Mouse (Mus musculus) embryonic facial prominence, embryonic 15.5 days (tissue): ENCODE results near the gene Olfr449. TPM values are rescaled to one million over a fixed set of nuclear protein-coding genes. Genes with fewer than 3 reads are reported as not detected.

Experiments used
- ATAC-seq: fragments of 200-750 bp; cut with Nextera tagmentation; 2 replicates; pipeline ENCODE4 v1.8.0; 2017; ENCODE audit warnings: low read depth, moderate TSS enrichment; ENCODE audit not compliant: insufficient number of reproducible peaks, low FRiP score, low TSS enrichment
- H3K27ac ChIP-seq: fragments of 300-500 bp; sonication (generic); replicated peaks from 2 replicates; pipeline ENCODE4 v1.5.1; 2015; ENCODE audit warnings: mild to moderate bottlenecking, inconsistent platforms
- H3K27me3 ChIP-seq: fragments of 300-500 bp; sonication (generic); 2 replicates; pipeline ENCODE4 v1.6.1; 2015; ENCODE audit warnings: inconsistent platforms
- H3K36me3 ChIP-seq: fragments of 300-500 bp; sonication (generic); 2 replicates; pipeline ENCODE4 v1.6.1; 2015; ENCODE audit warnings: mild to moderate bottlenecking, inconsistent platforms
- H3K4me1 ChIP-seq: fragments of 300-500 bp; sonication (generic); 2 replicates; pipeline ENCODE4 v1.6.1; 2015; ENCODE audit warnings: inconsistent platforms
- H3K4me2 ChIP-seq: fragments of 300-500 bp; sonication (generic); replicated peaks from 2 replicates; pipeline ENCODE4 v1.6.1; 2015; ENCODE audit warnings: mild to moderate bottlenecking, inconsistent platforms
- H3K4me3 ChIP-seq: fragments of 300-500 bp; sonication (generic); replicated peaks from 2 replicates; pipeline ENCODE4 v1.5.1; 2015; ENCODE audit warnings: mild to moderate bottlenecking, inconsistent platforms
- H3K9ac ChIP-seq: fragments of 300-500 bp; sonication (generic); 2 replicates; pipeline ENCODE4 v1.6.1; 2015; ENCODE audit warnings: inconsistent platforms
- H3K9me3 ChIP-seq: fragments of 300-500 bp; sonication (generic); replicated peaks from 2 replicates; pipeline ENCODE4 v1.6.1; 2016; ENCODE audit warnings: inconsistent platforms
- WGBS: fragments of 180-500 bp; shearing (Covaris S2); methylation state at CpG from one replicate; pipeline ENCODE4 v1.1.7; 2015; 5-methylcytosine and 5-hydroxymethylcytosine counted together
- polyA plus RNA-seq: library from polyadenylated mRNA; unstranded; fragments of >200 nt; fragmentation: Nextera tagmentation; extraction: Ambion mirVana; gene quantifications from 2 replicates; pipeline ENCODE4 v1.2.1, GENCODE M21; 2015

Olfr449 gene
- 0.20 TPM in 1 of 2 replicates, not detected in the other for polyA plus RNA-seq

DNA sequence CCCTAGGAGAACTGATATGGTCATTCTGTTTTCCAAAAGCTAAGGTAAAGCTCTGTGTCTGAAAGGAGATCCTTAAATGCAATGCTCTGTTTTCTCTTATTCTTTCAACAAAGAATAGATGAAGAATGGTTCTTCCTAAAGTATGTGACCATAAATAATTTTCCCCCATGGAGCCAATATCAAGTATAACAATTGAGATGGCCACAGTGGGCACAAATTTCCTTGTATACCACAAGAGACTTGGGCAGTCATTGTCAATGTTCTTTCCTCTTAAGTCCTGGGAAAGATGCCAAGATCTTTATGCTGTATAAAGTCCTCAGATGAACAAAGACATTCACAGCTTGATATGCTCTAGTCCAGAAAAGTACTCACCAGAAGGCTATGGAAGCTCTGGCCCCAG lies at the start of gene Olfr449:
Olfr449 (plus strand) TSS at position 301 of the 400 bp plus-strand sequence.
- no peaks in the 10 kb centered on the region for H3K36me3 ChIP-seq
- H3K9ac ChIP-seq: no peak within 1 kb of the TSS
- H3K4me3 ChIP-seq: no peak within 1 kb of the TSS
- H3K27ac ChIP-seq: no peak within 1 kb of the TSS
- H3K4me2 ChIP-seq: no peak within 1 kb of the TSS
- ATAC-seq: no peak
- H3K9me3 ChIP-seq: no peaks in the 10 kb centered on the region
- H3K27me3 ChIP-seq: no peaks in the 10 kb centered on the region
- no peaks in the 10 kb centered on the region for H3K4me1 ChIP-seq

GRCm38 (mm10) chr6:42784793-42785192 lies 49.4 kb upstream of the Olfr449 start, which contains the start of gene Olfr452:
Gene Olfr452, plus strand, starts transcription at chr6:42785093.
- no peak within 1 kb of the TSS for H3K9ac ChIP-seq
- no peaks in the 10 kb centered on the region for H3K4me1 ChIP-seq
- ATAC-seq: no peak
- H3K9me3 ChIP-seq: no peaks in the 10 kb centered on the region
- no peak within 1 kb of the TSS for H3K27ac ChIP-seq
- H3K4me2 ChIP-seq: no peak within 1 kb of the TSS
- no peaks in the 10 kb centered on the region for H3K36me3 ChIP-seq
- no peaks in the 10 kb centered on the region for H3K27me3 ChIP-seq
- no peak within 1 kb of the TSS for H3K4me3 ChIP-seq

DNA sequence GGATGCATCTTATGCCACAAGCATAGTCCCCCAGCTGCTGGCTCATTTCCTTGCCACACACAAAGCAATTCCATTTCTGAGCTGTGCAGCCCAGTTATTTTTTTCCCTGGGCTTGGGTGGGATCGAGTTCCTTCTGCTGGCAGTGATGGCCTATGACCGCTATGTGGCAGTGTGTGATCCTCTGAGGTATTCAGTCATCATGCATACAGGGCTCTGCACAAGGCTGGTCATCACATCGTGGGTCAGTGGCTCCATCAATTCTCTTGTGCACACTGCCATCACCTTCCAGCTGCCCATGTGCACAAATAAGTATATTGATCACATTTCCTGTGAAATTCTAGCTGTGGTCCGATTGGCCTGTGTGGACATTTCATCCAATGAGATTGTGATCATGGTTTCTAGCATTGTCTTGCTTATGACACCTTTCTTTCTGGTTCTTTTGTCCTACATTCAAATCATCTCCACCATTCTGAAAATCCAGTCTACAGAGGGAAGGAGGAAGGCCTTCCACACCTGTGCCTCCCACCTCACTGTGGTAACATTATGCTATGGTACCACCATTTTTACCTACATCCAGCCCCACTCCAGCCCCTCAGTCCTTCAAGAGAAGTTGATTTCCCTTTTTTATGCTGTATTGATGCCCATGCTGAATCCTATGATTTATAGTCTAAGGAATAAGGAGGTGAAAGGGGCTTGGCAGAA lies 43.8 kb upstream of the Olfr449 start:
- 41% methylated on average over 4 of the region's 4 CpGs for WGBS

GRCm38 (mm10) chr6:42790949-42791556 lies 43.1 kb upstream of the Olfr449 start:
- Histone ChIP-seq H3K4me1 (no peaks in the 10 kb centered on the region), H3K9ac (no peak overlapping the region), H3K27me3 (no peaks in the 10 kb centered on the region), H3K9me3 (no peaks in the 10 kb centered on the region), H3K4me2 (no peak overlapping the region), H3K4me3 (no peak overlapping the region), H3K27ac (no peak overlapping the region), H3K36me3 (no peaks in the 10 kb centered on the region)
- no peak for ATAC-seq
- WGBS: 77% methylated on average over 9 of the region's 9 CpGs

More for the DNA sequence above, 43.8 kb upstream of the Olfr449 start:
- no peak overlapping the region for H3K4me2 ChIP-seq
- no peak overlapping the region for H3K9ac ChIP-seq
- H3K9me3 ChIP-seq: no peaks in the 10 kb centered on the region
- no peak overlapping the region for H3K4me3 ChIP-seq
- H3K4me1 ChIP-seq: no peaks in the 10 kb centered on the region
- H3K27ac ChIP-seq: no peak overlapping the region
- no peaks in the 10 kb centered on the region for H3K27me3 ChIP-seq
- ATAC-seq: no peak
- H3K36me3 ChIP-seq: no peaks in the 10 kb centered on the region

DNA sequence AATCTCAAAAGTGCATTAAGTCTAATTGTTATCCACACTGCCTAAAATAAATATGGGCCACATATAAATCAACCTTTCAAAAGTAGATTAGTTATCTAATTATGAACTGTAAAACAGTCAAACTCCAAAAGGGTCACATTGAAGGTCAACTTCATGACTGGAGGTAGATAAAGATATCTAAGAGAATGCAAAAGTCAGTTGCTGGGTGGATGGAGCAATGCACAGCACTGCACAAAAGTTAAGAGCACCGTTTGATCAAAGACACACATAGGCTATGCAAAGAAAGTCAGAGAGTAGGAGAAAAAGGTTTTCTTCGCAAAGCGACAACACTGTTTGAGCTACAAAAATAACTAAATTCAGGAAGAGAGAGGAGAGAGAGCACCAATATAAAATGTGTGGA lies 39.2 kb upstream of the Olfr449 start:
- Histone ChIP-seq H3K36me3 (no peaks in the 10 kb centered on the region), H3K27ac (no peak overlapping the region), H3K4me3 (no peak overlapping the region), H3K9me3 (no peaks in the 10 kb centered on the region), H3K4me2 (no peak overlapping the region), H3K27me3 (no peaks in the 10 kb centered on the region), H3K9ac (no peak overlapping the region), H3K4me1 (no peaks in the 10 kb centered on the region)
- ATAC-seq: no peak
- WGBS: 88% methylated on average over 3 of the region's 3 CpGs

GRCm38 (mm10) chr6:42811639-42812038 lies 22.5 kb upstream of the Olfr449 start, which contains the start of gene Olfr450:
Gene Olfr450, plus strand, starts transcription at chr6:42811939.
- Histone ChIP-seq H3K9ac (no peak within 1 kb of the TSS), H3K27ac (no peak within 1 kb of the TSS), H3K36me3 (no peaks in the 10 kb centered on the region), H3K4me3 (no peak within 1 kb of the TSS), H3K27me3 (no peaks in the 10 kb centered on the region), H3K4me2 (no peak within 1 kb of the TSS), H3K4me1 (no peaks in the 10 kb centered on the region), H3K9me3 (no peaks in the 10 kb centered on the region)
- ATAC-seq: no peak
- 88% methylated on average over 1 of the region's 1 CpGs for WGBS

DNA sequence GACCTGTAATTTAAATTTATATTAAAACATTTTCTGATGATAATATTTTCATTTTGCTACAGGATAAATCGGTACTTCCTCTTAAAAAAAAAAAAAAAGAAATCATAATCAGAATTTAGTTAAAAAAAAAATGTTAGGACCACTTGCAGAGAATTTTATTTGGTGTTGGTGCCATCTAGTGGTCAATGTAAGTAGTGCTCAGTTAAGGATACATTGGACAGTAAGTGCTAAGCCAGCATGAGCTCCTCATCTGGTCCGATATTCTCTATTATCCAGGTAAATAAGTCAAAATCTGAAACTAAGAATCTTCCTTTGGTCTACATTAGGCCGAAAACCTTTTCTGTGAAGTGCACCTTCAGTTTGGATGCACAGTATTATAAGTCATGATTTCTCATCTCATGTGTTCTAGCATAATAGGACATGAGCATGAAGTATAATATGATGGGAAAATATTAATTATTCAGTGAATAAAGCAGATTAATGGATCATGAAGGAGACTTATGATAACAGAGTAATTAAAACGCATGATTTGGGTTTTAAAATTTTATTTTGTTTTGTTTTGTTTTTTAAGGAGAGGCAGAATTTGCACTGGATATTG lies 26.1 kb downstream of the Olfr449 start:
- no peaks in the 10 kb centered on the region for H3K9me3 ChIP-seq
- ATAC-seq: no peak
- no peak overlapping the region for H3K4me3 ChIP-seq
- 12% methylated on average over 4 of the region's 4 CpGs for WGBS
- no peak overlapping the region for H3K4me2 ChIP-seq
- no peak overlapping the region for H3K27ac ChIP-seq
- no peaks in the 10 kb centered on the region for H3K27me3 ChIP-seq
- H3K36me3 ChIP-seq: no peaks in the 10 kb centered on the region
- no peaks in the 10 kb centered on the region for H3K4me1 ChIP-seq
- no peak overlapping the region for H3K9ac ChIP-seq

- Histone ChIP-seq H3K36me3 (no peaks in the 10 kb centered on the region), H3K4me2 (no peak overlapping the region), H3K4me3 (no peak overlapping the region), H3K27me3 (no peaks in the 10 kb centered on the region), H3K9ac (no peak overlapping the region), H3K9me3 (no peaks in the 10 kb centered on the region), H3K4me1 (no peaks in the 10 kb centered on the region), H3K27ac (no peak overlapping the region)
- no peak for ATAC-seq
- WGBS: 55% methylated on average over 3 of the region's 3 CpGs
Observed at GRCm38 (mm10) chr6:42869695-42870094, 35.5 kb downstream of the Olfr449 start.

- no peak overlapping the region for H3K4me3 ChIP-seq
- H3K4me1 ChIP-seq: no peaks in the 10 kb centered on the region
- ATAC-seq: no peak
- no peak overlapping the region for H3K4me2 ChIP-seq
- no peaks in the 10 kb centered on the region for H3K36me3 ChIP-seq
- H3K27me3 ChIP-seq: no peaks in the 10 kb centered on the region
- no peak overlapping the region for H3K9ac ChIP-seq
- H3K27ac ChIP-seq: no peak overlapping the region
- no peaks in the 10 kb centered on the region for H3K9me3 ChIP-seq
Observed at GRCm38 (mm10) chr6:42876323-42876722, 42.1 kb downstream of the Olfr449 start.
